Mouse (Mus musculus): ENCODE data around the gene BC017158. TPM values are rescaled to one million over a fixed set of nuclear protein-coding genes. Genes with fewer than 3 reads are reported as not detected.

Gene BC017158
- polyA plus RNA-seq, 1 experiment from 2014 or later, result 22.1 TPM

DNA sequence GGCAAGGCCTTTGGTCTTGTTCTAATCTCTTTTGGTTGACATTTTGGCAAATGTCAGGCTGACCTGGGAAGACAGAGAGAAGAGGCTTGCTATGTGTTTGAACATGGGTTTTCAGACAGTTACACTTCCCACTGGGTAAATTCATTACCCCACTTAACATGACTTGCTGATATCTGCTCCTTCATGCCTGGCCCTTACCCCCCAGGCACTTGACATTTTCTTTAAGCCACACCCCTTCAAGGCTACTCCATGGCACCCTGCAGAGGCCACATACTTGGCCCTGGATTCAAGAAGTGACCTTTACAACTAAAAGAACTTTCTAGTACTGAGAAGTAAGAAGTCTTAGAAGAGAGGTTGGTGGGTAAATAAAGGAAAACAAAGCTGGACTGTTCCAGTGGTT, 9.9 kb upstream of the BC017158 start:
- peaks cover 35% of the 10 kb centered on the region for H3K4me1 ChIP-seq
- H3K9ac ChIP-seq, result no peak overlapping the region
- H3K9me3 ChIP-seq, result no peaks in the 10 kb centered on the region
- no peak for ATAC-seq (ENCODE audit: insufficient number of reproducible peaks, insufficient read depth, low FRiP score, low TSS enrichment, low read depth)
- no peak overlapping the region for H3K27ac ChIP-seq
- H3K4me3 ChIP-seq, result no peak overlapping the region
- H3K27me3 ChIP-seq, result no peaks in the 10 kb centered on the region
- no peak overlapping the region for H3K4me2 ChIP-seq
- no peaks in the 10 kb centered on the region for H3K36me3 ChIP-seq

DNA sequence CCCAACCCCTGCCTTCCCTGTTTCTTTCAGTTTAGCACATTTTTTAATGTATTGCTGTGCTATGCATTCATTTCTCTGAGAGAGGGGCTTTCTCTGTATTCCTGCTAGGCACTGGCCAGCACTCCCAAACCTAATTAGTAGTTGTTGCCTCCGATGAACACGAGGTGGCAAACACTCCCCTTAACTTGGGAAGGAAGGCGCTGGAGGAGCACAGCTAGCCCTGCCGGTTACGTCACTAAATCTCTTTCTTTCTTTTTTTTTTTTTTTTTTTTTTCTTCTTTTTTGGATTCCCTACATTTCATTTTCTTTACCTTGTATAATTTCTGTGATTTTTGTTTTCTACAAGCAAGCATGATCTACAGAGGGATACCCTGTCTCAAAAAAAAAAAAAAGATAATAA, 6.9 kb upstream of the BC017158 start:
- H3K4me2 ChIP-seq, result no peak overlapping the region
- ATAC-seq (ENCODE audit: insufficient number of reproducible peaks, insufficient read depth, low FRiP score, low TSS enrichment, low read depth), result no peak
- H3K9me3 ChIP-seq, result no peaks in the 10 kb centered on the region
- H3K4me3 ChIP-seq, result no peak overlapping the region
- H3K4me1 ChIP-seq, result peaks cover 26% of the 10 kb centered on the region
- H3K9ac ChIP-seq, result no peak overlapping the region
- H3K27me3 ChIP-seq, result no peaks in the 10 kb centered on the region
- H3K36me3 ChIP-seq, result no peaks in the 10 kb centered on the region
- WGBS, result 14% methylated on average over 5 of the region's 5 CpGs
- no peak overlapping the region for H3K27ac ChIP-seq

DNA sequence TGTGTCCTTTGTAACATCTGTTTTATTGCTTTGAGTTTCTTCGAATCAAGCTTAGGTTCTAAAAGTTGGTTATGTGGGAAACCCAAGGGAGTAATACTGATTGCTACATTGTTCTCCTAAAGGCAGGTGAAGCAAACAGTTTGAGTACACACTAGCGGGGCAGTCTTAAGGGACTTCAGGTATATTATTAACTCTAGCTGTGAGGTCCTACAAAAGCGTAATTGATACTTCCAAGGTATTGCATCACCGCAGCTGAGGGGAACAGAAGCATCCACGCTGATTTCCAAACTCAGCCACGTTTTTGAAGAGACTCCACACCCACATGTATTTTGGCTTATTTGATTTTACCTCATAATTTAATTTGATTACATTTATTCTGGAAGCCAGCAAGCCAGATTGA, 6.2 kb upstream of the BC017158 start:
- Histone ChIP-seq H3K27ac (no peak overlapping the region), H3K4me2 (no peak overlapping the region), H3K36me3 (no peaks in the 10 kb centered on the region), H3K27me3 (no peaks in the 10 kb centered on the region), H3K9ac (no peak overlapping the region), H3K4me1 (peaks cover 21% of the 10 kb centered on the region), H3K4me3 (no peak overlapping the region), H3K9me3 (no peaks in the 10 kb centered on the region)
- WGBS, result 33% methylated on average over 6 of the region's 6 CpGs
- peak; percentile 56; the same call in 1 of the 2 replicates for ATAC-seq (ENCODE audit: insufficient number of reproducible peaks, insufficient read depth, low FRiP score, low TSS enrichment, low read depth)

DNA sequence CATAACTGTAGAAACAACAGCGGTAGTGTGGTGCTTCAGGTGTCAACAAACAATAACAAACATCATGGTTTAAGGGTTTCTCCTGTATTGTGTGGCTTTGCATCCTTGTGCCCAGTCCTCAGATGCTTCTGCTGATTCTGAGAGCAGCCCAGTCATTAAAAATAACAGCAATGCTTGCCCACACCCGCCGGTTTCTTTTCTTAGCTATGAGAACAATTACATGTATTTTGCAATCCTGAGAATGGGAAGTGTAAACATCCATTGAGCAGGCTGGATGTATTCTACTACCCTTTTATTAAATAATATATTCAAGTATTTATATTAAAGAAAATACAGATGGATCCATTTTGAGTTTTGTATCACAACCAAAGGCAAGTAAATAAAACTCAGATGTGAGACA, 4.2 kb upstream of the BC017158 start:
- WGBS, result 73% methylated on average over 3 of the region's 3 CpGs
- Histone ChIP-seq H3K9me3 (no peaks in the 10 kb centered on the region), H3K4me1 (peaks cover 30% of the 10 kb centered on the region), H3K4me3 (no peak overlapping the region), H3K36me3 (no peaks in the 10 kb centered on the region), H3K4me2 (no peak overlapping the region), H3K27me3 (no peaks in the 10 kb centered on the region), H3K27ac (no peak overlapping the region), H3K9ac (no peak overlapping the region)
- no peak for ATAC-seq (ENCODE audit: insufficient number of reproducible peaks, insufficient read depth, low FRiP score, low TSS enrichment, low read depth)

DNA sequence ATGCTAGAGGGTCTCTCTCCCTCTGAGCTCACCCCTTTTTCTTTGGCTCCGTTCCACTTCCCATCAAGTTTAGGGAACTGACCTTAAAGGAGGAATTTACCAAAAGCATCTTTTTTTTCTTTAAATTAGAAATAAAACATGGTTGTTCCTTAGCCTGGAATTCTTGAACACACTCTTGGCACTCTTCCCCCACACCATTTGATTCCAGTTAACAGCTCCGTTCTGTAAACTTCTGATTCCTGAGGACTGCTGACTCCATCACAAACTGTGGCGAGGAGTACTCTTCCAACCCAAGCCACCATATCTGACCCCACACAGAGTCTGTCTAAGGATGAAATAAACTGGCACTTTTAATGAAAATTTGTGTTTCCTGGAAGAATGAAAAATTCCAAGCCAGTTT, 3.0 kb upstream of the BC017158 start:
- ATAC-seq (ENCODE audit: insufficient number of reproducible peaks, insufficient read depth, low FRiP score, low TSS enrichment, low read depth), result no peak
- WGBS, result 53% methylated on average over 3 of the region's 3 CpGs
- Histone ChIP-seq H3K9me3 (no peaks in the 10 kb centered on the region), H3K4me2 (no peak overlapping the region), H3K27me3 (no peaks in the 10 kb centered on the region), H3K4me3 (no peak overlapping the region), H3K27ac (no peak overlapping the region), H3K9ac (no peak overlapping the region), H3K36me3 (no peaks in the 10 kb centered on the region), H3K4me1 (peaks cover 38% of the 10 kb centered on the region)

DNA sequence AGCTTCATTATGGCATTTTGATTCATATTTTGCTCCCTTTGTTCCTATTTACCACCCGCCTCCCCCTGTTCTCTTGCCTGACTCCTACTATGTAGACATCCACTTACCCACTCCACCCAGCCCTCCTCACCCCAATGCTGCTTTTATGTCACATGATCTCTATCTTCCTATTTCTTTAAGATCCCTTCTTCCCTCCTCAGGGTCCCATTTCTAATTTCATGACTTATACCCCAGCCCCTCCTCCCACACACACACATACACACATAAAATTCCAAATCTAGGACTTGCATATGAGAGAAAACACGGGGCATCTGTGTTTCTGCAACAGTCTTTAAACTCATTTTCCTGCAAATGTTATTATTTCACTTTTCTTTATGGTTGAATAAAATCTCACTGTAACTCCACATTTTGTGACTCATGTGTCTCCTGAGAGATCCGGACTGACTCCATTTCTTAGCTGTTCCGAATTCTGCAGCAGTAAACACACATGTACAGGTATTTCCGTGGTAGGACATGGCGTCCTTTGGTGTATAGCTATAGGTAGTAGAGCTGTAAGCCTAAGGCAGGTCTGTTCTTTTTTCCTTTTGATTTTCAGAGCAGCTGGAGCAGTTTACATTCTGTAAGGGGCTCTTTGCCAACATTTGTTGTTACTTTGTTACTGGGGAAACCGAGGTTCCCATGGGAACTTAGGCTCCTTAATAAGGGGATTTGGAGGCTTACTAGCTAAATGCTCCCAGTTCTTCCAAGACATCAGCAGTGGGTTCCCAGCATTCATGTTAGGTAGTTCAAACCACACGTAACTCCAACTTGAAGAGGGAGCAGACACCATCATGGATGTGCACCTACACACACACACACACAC, 742 bp upstream of the BC017158 start:
- no peaks in the 10 kb centered on the region for H3K9me3 ChIP-seq
- H3K27me3 ChIP-seq, result no peaks in the 10 kb centered on the region
- H3K27ac ChIP-seq, result peak overlapping the region; percentile 86; the same call in 1 of the 2 replicates

DNA sequence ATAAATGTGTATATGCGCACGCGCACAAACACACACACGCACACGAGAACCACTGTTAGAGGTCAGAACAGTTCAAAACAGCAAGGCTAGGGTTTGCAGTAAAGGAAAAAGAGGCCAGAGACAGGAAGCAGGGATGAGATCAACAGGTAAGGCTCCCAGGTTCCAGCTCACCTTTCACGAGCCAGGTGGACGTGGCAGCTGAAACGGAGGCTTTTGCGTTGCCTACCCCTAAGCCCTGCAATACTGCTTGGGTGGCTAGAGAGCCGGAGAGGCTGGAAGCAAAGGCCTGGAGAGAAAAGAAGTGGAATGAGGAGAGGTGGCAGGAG, 716 bp downstream of the BC017158 start:
- WGBS, result 31% methylated on average over 10 of the region's 10 CpGs
- Histone ChIP-seq H3K9me3 (no peaks in the 10 kb centered on the region), H3K4me3 (peak overlapping the region; percentile 84), H3K27ac (peak overlapping the region; percentile 86), H3K4me1 (peaks cover 22% of the 10 kb centered on the region), H3K9ac (peak overlapping the region; percentile 96), H3K36me3 (peaks cover 10% of the 10 kb centered on the region; the same call in 1 of the 2 replicates), H3K4me2 (peak overlapping the region; percentile 87), H3K27me3 (no peaks in the 10 kb centered on the region)
- ATAC-seq (ENCODE audit: insufficient number of reproducible peaks, insufficient read depth, low FRiP score, low TSS enrichment, low read depth), result no peak

More for the DNA sequence above, 742 bp upstream of the BC017158 start:
- H3K4me3 ChIP-seq, result peak overlapping the region; percentile 84
- H3K4me2 ChIP-seq, result peak overlapping the region; percentile 87
- no peak for ATAC-seq (ENCODE audit: insufficient number of reproducible peaks, insufficient read depth, low FRiP score, low TSS enrichment, low read depth)
- H3K9ac ChIP-seq, result peak overlapping the region; percentile 96; the same call in 1 of the 2 replicates
- peaks cover 26% of the 10 kb centered on the region for H3K4me1 ChIP-seq
- 61% methylated on average over 8 of the region's 8 CpGs for WGBS
- peaks cover 9% of the 10 kb centered on the region; the same call in 1 of the 2 replicates for H3K36me3 ChIP-seq

DNA sequence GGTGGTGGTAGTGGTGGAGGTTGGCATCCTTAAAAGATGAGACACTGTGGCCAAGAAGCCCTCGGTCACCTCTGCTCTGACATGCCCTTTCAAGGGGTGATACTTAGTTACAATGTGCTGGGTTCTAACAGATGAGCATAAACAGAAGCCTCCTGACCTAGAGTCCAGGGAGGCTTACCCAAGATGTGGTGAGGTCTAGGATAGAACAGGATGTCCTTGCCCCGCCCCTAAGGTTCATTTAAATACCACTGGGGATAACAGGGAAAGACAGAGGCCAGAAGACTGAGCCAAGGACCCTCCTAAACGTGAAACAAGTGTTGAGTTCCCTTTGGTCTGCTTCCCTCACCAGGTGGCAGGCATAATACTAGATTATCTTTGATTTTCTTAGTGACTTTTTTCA, 1.5 kb downstream of the BC017158 start:
- no peaks in the 10 kb centered on the region for H3K27me3 ChIP-seq
- H3K4me2 ChIP-seq, result peak overlapping the region; percentile 87
- H3K27ac ChIP-seq, result no peak overlapping the region
- 61% methylated on average over 3 of the region's 3 CpGs for WGBS
- no peaks in the 10 kb centered on the region for H3K9me3 ChIP-seq
- no peak for ATAC-seq (ENCODE audit: insufficient number of reproducible peaks, insufficient read depth, low FRiP score, low TSS enrichment, low read depth)
- no peak overlapping the region for H3K4me3 ChIP-seq
- H3K9ac ChIP-seq, result peak overlapping the region; percentile 96; the same call in 1 of the 2 replicates
- peaks cover 22% of the 10 kb centered on the region for H3K4me1 ChIP-seq
- H3K36me3 ChIP-seq, result peaks cover 10% of the 10 kb centered on the region; the same call in 1 of the 2 replicates

DNA sequence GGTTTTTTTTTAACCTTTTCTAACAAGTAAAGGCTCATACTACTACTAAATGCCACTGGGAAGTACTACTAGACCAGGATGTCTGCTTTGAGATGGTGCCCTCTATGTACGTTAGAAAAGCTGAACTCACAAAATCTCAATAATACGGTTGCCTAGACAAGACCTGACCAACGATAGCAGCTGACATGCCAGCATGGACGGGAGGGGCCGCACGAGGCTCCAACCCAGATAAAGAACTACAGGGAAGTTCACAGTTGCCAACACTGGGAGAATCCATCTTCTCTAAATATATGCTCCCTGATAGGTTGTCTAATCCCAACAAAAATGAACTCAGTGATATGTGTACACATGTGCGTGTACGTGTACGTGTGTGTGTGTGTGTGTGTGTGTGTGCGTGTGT, 3.2 kb downstream of the BC017158 start:
- peaks cover 22% of the 10 kb centered on the region for H3K4me1 ChIP-seq
- WGBS, result 91% methylated on average over 10 of the region's 10 CpGs
- no peaks in the 10 kb centered on the region for H3K9me3 ChIP-seq
- H3K27me3 ChIP-seq, result no peaks in the 10 kb centered on the region
- no peak overlapping the region for H3K4me2 ChIP-seq
- no peak overlapping the region for H3K9ac ChIP-seq
- H3K36me3 ChIP-seq, result peaks cover 15% of the 10 kb centered on the region; the same call in 1 of the 2 replicates
- no peak overlapping the region for H3K4me3 ChIP-seq
- ATAC-seq (ENCODE audit: insufficient number of reproducible peaks, insufficient read depth, low FRiP score, low TSS enrichment, low read depth), result no peak
- no peak overlapping the region for H3K27ac ChIP-seq

DNA sequence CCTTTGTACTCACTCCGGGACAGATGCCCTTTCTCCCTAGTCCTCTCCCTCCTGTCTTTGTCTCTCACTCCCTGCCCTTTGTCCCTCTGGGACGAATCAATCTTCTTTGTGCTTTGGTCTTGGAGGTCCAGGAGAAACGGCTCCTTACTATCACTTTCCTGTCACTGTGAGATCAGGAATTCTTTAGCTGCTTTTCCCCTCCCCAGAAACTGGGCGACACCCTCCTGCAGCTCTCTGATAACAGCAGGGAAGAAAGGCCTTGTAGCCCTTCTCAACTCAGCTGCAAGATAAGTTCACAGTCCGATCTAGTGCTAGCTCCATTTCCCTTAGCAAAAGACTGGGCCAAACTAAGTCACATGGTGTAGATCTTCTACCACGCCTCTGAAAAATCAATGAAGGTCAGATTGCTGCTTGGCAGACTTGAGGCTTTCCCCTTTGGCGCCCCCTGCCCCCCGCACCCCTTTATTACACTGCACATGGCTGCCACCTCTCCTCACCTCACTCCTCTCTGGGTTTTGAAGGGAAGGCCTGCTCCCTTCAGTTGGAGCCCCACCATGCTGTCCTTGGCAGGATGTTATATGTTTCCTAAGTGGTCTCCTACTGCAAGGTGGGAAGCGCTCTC, 8.9 kb downstream of the BC017158 start:
- Histone ChIP-seq H3K27me3 (no peaks in the 10 kb centered on the region), H3K36me3 (peaks cover 41% of the 10 kb centered on the region), H3K9me3 (no peaks in the 10 kb centered on the region), H3K4me3 (no peak overlapping the region), H3K4me2 (no peak overlapping the region), H3K4me1 (peaks cover 10% of the 10 kb centered on the region; the same call in 1 of the 2 replicates), H3K27ac (no peak overlapping the region), H3K9ac (0 out of 2 replicates have a peak overlapping the region, but pooled peaks have one; percentile 32)
- WGBS, result 31% methylated on average over 9 of the region's 9 CpGs
- no peak for ATAC-seq (ENCODE audit: insufficient number of reproducible peaks, insufficient read depth, low FRiP score, low TSS enrichment, low read depth)

DNA sequence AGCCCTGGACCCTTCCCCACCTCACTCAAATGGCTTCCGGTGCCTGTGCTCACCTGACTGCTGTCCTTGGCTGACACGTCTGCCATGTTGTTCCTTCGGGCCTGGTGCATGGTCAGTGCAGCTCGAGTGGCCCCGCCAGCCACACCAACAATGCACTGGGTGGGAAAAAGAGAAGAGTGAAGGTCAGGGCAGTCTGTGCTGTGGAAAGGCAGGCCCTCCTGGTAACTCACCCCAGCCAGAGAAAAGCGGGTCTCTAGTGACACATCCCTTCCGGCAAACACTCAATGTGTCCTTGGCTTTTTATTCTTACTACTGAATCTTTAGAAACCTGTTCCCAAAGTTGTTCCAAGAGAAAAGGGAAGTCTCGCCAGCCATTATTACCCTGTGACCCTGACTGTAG, 12.9 kb downstream of the BC017158 start:
- H3K9ac ChIP-seq, result no peak overlapping the region
- H3K27me3 ChIP-seq, result no peaks in the 10 kb centered on the region
- 87% methylated on average over 8 of the region's 8 CpGs for WGBS
- no peaks in the 10 kb centered on the region for H3K9me3 ChIP-seq
- no peak overlapping the region for H3K4me2 ChIP-seq
- H3K27ac ChIP-seq, result no peak overlapping the region
- H3K4me1 ChIP-seq, result peaks cover 10% of the 10 kb centered on the region; the same call in 1 of the 2 replicates
- no peak for ATAC-seq (ENCODE audit: insufficient number of reproducible peaks, insufficient read depth, low FRiP score, low TSS enrichment, low read depth)
- peaks cover 41% of the 10 kb centered on the region for H3K36me3 ChIP-seq
- no peak overlapping the region for H3K4me3 ChIP-seq

DNA sequence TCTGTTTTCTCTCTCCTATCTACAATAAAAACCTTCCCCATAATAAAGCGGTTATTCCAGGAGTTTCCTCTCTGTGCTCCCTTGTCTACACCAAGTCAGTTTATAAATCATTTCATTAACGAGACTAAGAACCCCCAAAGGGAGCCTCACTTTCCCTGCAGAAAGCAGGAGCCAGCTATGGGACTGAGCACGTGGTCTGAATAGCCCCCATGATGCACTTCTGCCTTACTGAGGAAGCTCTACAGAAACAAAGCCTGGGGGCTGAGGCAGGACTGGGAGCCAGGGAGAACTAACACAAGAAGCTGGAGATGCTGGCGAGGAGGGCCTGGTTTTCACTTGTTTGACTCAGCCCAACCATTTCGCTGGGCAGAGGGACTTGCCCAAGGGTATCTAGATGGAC, 13.9 kb downstream of the BC017158 start:
- peaks cover 52% of the 10 kb centered on the region for H3K36me3 ChIP-seq
- ATAC-seq (ENCODE audit: insufficient number of reproducible peaks, insufficient read depth, low FRiP score, low TSS enrichment, low read depth), result no peak
- no peak overlapping the region for H3K9ac ChIP-seq

More for the DNA sequence above, 13.9 kb downstream of the BC017158 start:
- no peak overlapping the region for H3K27ac ChIP-seq
- no peaks in the 10 kb centered on the region for H3K9me3 ChIP-seq
- H3K27me3 ChIP-seq, result no peaks in the 10 kb centered on the region
- no peak overlapping the region for H3K4me3 ChIP-seq
- no peak overlapping the region for H3K4me2 ChIP-seq
- H3K4me1 ChIP-seq, result 0 out of 2 replicates have a peak, but pooled peaks cover 4% of the 10 kb centered on the region
- 58% methylated on average over 5 of the region's 5 CpGs for WGBS

All from embryonic facial prominence, embryonic 13.5 days (tissue).